Mouse (Mus musculus) urinary bladder, adult 2 months (tissue): ENCODE data around the gene Snx18. TPM values are rescaled to one million over a fixed set of nuclear protein-coding genes. Genes with fewer than 3 reads are reported as not detected.

Experiments used
- DNase-seq: peaks from one replicate; pipeline ENCODE4 v3.0.0; 2022; ENCODE audit warnings: low spot score
- polyA plus RNA-seq: library from polyadenylated mRNA; depleted of rRNA; stranded (reverse); fragments of >200 nt; gene quantifications from 2 replicates; pipeline ENCODE4 v1.2.3, GENCODE M21; 2012; rRNA removed

Gene Snx18
- 33.5 and 34.8 TPM in 2 replicates for polyA plus RNA-seq

- peak; percentile 87 for DNase-seq
These were observed at the start of gene Snx18 for GRCm38 (mm10) chr13:113617891-113618823. Gene Snx18, minus strand, starts transcription at chr13:113618564.

DNA sequence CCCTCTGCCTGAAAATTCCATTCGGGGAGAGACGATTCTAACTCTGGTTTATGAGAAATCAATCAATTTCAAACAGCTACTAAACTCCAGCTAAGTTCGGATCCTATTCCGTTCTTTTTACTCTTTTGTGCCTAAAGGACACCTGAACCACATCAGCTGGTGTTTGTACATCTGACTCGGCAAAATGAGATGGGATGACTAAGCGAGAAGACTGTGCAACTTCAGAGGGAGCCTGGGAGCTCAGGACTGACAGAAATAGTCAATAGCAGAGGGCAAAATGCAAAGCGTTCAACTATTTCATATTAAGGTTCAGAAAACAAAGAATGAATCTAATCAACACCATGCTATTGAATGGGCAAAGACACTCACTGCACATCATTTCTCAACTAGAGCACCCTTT, 45.5 kb upstream of the Snx18 start:
- DNase-seq, result no peak

GRCm38 (mm10) chr13:113663151-113663779, 44.9 kb upstream of the Snx18 start, which contains the start of gene Hspb3:
Gene Hspb3, minus strand, starts transcription at chr13:113663676.
- no peak for DNase-seq

- no peak for DNase-seq
These were observed 43.5 kb upstream of the Snx18 start for GRCm38 (mm10) chr13:113661826-113662271.

GRCm38 (mm10) chr13:113660576-113661310, 42.4 kb upstream of the Snx18 start:
- no peak for DNase-seq

DNA sequence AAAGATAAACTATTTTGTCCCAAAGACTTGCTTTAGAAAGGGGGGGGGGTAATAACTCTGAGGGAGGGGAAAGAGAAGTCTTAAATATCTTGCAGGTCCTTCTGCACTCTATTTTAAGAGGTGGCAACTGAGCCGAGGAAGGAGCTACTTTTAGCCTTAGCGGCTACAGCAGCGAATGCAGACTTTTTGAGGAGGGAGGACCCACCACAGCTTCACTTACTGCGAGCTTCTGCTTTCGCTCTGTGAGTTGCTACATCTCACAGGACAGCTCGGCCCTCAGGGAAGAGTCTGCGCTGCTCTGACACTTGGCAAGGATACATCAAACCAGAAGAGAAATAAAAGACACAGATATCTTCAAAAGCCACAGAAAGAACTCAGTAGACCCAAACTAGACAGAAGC, 38.8 kb upstream of the Snx18 start:
- DNase-seq, result no peak

- DNase-seq, result no peak
These were observed 38.3 kb upstream of the Snx18 start for GRCm38 (mm10) chr13:113656639-113657038.

GRCm38 (mm10) chr13:113655511-113655910, 37.1 kb upstream of the Snx18 start:
- DNase-seq, result no peak

DNA sequence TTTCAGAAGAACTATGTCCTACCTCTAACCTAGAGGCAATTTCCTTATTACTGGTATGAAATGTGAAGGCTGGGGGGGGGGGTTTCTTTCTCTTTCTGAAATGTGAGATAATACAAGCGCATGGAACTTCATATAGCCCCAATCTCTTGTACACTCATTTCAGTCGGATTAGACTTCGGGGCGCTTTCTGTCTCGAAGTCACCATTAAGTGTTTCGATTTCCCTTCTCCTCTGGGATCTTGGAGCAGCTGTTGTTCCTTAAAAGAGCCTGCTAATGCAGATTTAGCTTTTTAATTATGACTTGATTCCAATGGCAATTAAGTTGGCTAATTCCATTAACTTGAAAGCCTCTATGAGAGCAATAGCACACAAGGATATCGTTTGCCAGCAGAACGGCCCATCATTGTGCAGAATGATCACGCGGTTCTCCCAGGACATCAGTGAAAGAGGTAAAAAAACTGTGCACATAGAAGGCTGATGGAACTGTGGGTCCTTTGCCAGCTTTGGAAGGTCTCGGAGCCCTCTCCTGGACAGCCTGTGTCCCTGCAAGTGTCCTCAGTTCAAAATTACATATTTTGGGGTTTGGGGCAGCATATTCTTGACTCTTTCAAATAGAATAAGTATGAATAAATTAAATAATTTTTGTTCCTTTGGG, 22.7 kb upstream of the Snx18 start:
- DNase-seq, result no peak

GRCm38 (mm10) chr13:113638914-113639313, 20.6 kb upstream of the Snx18 start:
- DNase-seq, result no peak

DNA sequence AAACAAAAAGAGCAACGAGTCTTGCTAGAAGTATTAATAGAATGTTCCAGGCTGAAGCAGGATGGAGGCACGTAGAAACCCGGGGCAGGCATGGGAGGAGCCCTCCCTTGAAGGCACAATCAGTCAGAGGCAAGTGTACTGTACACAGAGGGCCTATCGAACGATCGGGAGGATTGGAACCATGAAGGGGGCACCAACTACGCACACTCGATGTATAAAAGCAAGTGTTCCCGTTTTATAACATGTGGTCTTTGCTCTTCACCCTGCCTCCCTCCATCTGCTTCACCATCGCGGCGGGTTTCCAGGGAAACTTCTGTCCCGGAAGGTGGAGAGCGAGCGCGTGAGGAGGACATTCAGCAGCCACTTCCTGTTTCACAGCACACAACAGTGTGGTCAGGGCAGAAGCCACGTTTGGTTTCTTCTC, 17.4 kb upstream of the Snx18 start:
- DNase-seq, result no peak

GRCm38 (mm10) chr13:113634732-113635481, 16.5 kb upstream of the Snx18 start:
- DNase-seq, result no peak

DNA sequence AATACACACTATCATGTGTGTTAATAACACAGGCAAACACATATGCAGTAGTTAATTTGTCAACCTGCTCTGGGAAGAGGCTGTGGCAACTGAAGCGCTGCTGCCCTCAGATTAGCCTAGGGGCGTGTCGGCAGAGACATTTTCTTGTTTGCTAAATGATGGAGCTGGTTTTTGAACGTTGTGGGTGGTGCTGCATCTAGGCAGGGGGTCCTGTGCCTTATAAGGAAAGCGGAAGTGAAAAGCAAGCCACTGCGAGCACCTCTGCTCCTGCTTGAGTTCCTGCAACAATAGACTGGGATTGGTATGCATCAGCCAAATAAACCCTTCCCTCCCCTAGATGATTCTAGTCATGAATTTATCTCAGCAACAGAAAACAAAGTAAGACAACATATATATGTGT, 14.1 kb upstream of the Snx18 start:
- DNase-seq, result no peak

- no peak for DNase-seq
These were observed 9.2 kb upstream of the Snx18 start for GRCm38 (mm10) chr13:113627601-113628000.

DNA sequence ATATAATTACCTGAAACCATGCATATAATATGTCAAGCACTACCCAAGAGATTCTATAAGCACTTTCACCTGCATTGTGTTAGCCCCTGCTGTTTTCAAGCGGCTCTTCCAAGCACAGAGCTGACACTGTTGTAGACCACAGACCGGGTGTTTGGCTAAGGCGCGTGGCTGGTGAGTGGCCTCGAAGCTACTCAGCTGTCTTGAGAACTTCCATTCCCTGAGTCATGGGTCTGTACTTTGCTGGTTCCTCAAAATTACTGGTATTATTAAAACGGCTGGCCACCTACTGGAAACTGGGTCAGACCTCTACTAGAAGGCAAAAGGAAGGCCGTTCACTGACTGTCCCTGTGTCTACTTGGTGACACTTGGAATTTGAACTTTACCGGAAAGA, 4.5 kb upstream of the Snx18 start:
- no peak for DNase-seq

- DNase-seq, result no peak
These were observed 3.9 kb upstream of the Snx18 start for GRCm38 (mm10) chr13:113622122-113622864.

DNA sequence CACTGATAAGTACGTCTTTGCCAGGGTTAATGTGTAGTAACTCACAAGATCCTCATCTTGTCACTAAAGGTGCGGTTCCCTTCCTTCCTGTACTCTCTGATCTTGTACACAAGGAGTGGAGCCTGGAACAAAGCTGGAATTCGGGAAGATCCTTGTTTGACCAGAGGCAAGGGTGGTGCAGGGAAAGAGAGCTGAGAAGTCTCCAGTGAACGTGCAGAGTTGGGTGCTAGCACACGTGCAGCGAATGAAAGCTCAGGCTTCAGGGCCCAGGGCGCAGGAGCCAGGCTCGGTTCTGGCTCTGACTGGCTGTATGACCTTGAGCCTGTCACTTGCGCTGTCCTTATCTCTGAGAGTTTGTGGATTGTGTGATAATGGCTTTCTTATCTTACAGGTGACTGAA, 639 bp upstream of the Snx18 start:
- no peak for DNase-seq

DNA sequence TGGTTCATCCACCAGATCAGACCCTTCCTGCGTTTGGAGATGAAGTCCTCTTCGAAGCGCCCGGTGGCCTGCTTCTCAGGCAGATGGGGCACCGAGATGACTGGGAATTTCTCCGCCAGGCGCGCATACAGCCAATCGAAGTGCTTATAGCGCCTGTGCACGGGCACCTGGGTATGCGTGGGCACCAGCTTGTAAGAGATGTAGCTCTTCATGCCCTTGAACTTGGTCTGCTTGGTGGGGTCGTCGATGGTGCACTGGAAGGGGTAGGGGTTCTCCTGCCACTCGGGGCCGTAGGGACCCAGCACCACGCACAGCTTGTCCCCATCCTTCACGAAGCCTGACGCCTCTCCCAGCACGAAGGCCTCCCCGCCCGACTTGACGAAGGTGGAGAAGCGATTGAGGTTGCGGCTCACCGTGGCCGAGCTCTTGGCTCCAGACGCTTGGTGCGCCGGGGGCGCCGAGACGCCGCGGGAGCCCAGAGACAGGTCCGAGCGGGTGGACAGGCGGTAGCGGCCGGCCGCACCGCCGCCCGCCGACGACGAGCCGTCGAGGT, 950 bp downstream of the Snx18 start:
- DNase-seq, result peak; percentile 49

- DNase-seq, result no peak
These were observed 1.5 kb downstream of the Snx18 start for GRCm38 (mm10) chr13:113616751-113617337.
